13 mouse cellular contexts compared by ENCODE assay signal in the genomic region with DNA sequence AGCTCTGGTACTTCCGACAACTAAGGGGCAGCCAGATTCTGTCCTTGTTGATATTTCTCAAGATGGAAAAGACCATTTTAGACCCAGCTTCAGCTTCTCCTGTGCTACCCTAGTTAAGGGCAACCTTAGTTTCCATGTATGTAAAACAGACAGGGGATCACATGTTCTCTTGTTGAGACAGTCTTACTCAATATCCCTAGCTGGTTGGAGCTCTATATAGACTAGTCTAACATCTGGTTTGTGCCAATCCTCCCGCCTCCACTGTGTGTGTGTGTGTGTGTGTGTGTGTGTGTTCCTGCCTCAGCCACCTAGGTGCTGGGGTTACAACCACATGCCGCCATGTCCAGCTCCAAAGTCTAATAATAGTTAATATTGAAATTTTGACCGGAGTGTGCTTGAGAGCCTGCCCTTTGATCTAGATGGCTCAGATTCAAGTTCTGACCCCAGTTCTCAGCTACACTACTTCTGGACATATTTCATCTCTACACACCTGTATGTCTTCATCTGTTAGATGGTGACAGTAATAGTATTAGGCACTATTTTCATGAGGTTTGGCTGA. TPM values are rescaled to one million over a fixed set of nuclear protein-coding genes. Genes with fewer than 3 reads are reported as not detected.
DNase-seq lines count a peak whose midpoint lies in the region; ATAC-seq and TF ChIP-seq lines count a peak whose summit lies in the region.
"Had no signal": no experiment of that assay in that cellular context is flagged by ENCODE, and none has a peak within 500 bp of the region (broad histone marks: within the 10 kb centered on the region; RNA-seq: fewer than 3 reads in every experiment).

No protein-coding gene starts in this region.

- no peaks in the 10 kb centered on the region for H3K27me3 ChIP-seq in kidney, adult 2 months (replicated peaks; ENCODE audit: control insufficient read depth, insufficient read depth, low read length)
- H3K27me3 ChIP-seq in lung, postnatal 0 days (replicated peaks; ENCODE audit: insufficient read depth, low read length) = no peaks in the 10 kb centered on the region
- no peaks in the 10 kb centered on the region for H3K27me3 ChIP-seq in intestine, embryonic 15.5 days (replicated peaks)
- H3K27me3 ChIP-seq in stomach, embryonic 16.5 days (ENCODE audit: control insufficient read depth, insufficient read depth, low read length) = no peaks in the 10 kb centered on the region

- no peak overlapping the region for H3K9ac ChIP-seq in lung, postnatal 0 days (replicated peaks; ENCODE audit: low read depth)
- no peak overlapping the region for H3K9ac ChIP-seq in intestine, embryonic 15.5 days
- H3K9ac ChIP-seq in stomach, embryonic 16.5 days (ENCODE audit: low read length) = no peak overlapping the region

- TF ChIP-seq CTCF in kidney, adult 2 months (conservative IDR thresholded peaks at IDR 0.05; ENCODE audit: insufficient read depth, insufficient read length, low read depth, low read length) = no peak
- TF ChIP-seq CTCF in lung, postnatal 0 days (IDR thresholded peaks at IDR 0.05) = no peak

- no peak for TF ChIP-seq POLR2A in kidney, adult 2 months (IDR thresholded peaks at IDR 0.05; ENCODE audit: low read depth, low read length)

- peaks cover 28% of the 10 kb centered on the region; the same call in 1 of the 2 replicates for H3K4me1 ChIP-seq in kidney, adult 2 months (ENCODE audit: control insufficient read depth, insufficient read depth, low read length)
- H3K4me1 ChIP-seq in lung, postnatal 0 days (ENCODE audit: insufficient read depth, low read depth, low read length) = no peaks in the 10 kb centered on the region
- peaks cover 7% of the 10 kb centered on the region for H3K4me1 ChIP-seq in intestine, embryonic 15.5 days (replicated peaks)
- H3K4me1 ChIP-seq in stomach, embryonic 16.5 days (ENCODE audit: control insufficient read depth, insufficient read depth, low read length) = peaks cover 13% of the 10 kb centered on the region; the same call in 1 of the 2 replicates

- no peaks in the 10 kb centered on the region for H3K9me3 ChIP-seq in lung, postnatal 0 days (ENCODE audit: low read length)
- no peaks in the 10 kb centered on the region for H3K9me3 ChIP-seq in intestine, embryonic 15.5 days
- no peaks in the 10 kb centered on the region for H3K9me3 ChIP-seq in stomach, embryonic 16.5 days (replicated peaks; ENCODE audit: control insufficient read depth, low read length)

- 54% methylated on average over 4 of the region's 4 CpGs for WGBS in kidney, adult 2 months
- 70% methylated on average over 4 of the region's 4 CpGs for WGBS in lung, postnatal 0 days
- WGBS in intestine, embryonic 15.5 days = 76% methylated on average over 4 of the region's 4 CpGs
- WGBS in stomach, embryonic 16.5 days = 74% methylated on average over 4 of the region's 4 CpGs

- ATAC-seq in lung, postnatal 0 days = no peak
- ATAC-seq in intestine, embryonic 15.5 days = no peak
- ATAC-seq in stomach, embryonic 16.5 days (ENCODE audit: insufficient read depth, low FRiP score) = no peak
- ATAC-seq: forebrain, embryonic 14.5 days had no signal

- peak; percentile 52 for DNase-seq in kidney, adult 2 months
- DNase-seq in kidney, adult 18-20 months = no peak
- peak; percentile 61 for DNase-seq in lung, postnatal 0 days (ENCODE audit: low spot score)
- no peak for DNase-seq in lung, postnatal 14 days
- no peak for DNase-seq in spleen, postnatal 14 days (ENCODE audit: low spot score in 2 of 2)
- DNase-seq: adrenal gland, postnatal 14 days; cerebellum, postnatal 14 days; right cerebral cortex, postnatal 25 days; thymus, postnatal 4 days had no signal

- peak overlapping the region; percentile 68; the same call in 1 of the 2 replicates for H3K27ac ChIP-seq in kidney, adult 2 months (ENCODE audit: insufficient read depth, low read depth, low read length)
- peak overlapping the region; percentile 65 for H3K27ac ChIP-seq in lung, postnatal 0 days (ENCODE audit: low read length)
- peak overlapping the region; percentile 72 for H3K27ac ChIP-seq in intestine, embryonic 15.5 days
- peak overlapping the region; percentile 83 for H3K27ac ChIP-seq in stomach, embryonic 16.5 days (ENCODE audit: low read length)

- TF ChIP-seq EP300 in lung, postnatal 0 days (IDR thresholded peaks at IDR 0.05) = no peak

- no peak overlapping the region for H3K4me3 ChIP-seq in kidney, adult 2 months (ENCODE audit: insufficient read depth, low read depth, low read length)
- no peak overlapping the region for H3K4me3 ChIP-seq in lung, postnatal 0 days (ENCODE audit: low read depth, low read length)
- H3K4me3 ChIP-seq in intestine, embryonic 15.5 days (replicated peaks) = no peak overlapping the region
- no peak overlapping the region for H3K4me3 ChIP-seq in stomach, embryonic 16.5 days (replicated peaks; ENCODE audit: low read length)

- no peaks in the 10 kb centered on the region for H3K36me3 ChIP-seq in kidney, adult 2 months (ENCODE audit: control insufficient read depth, insufficient read depth, low read length)
- H3K36me3 ChIP-seq in lung, postnatal 0 days (ENCODE audit: insufficient read depth, low read length) = no peaks in the 10 kb centered on the region
- H3K36me3 ChIP-seq in intestine, embryonic 15.5 days = no peaks in the 10 kb centered on the region
- 0 out of 2 replicates have a peak, but pooled peaks cover 5% of the 10 kb centered on the region for H3K36me3 ChIP-seq in stomach, embryonic 16.5 days (ENCODE audit: control insufficient read depth, insufficient read depth, low read length)

- no peak overlapping the region for H3K4me2 ChIP-seq in lung, postnatal 0 days (replicated peaks; ENCODE audit: low read depth, low read length)
- no peak overlapping the region for H3K4me2 ChIP-seq in intestine, embryonic 15.5 days (replicated peaks)
- no peak overlapping the region for H3K4me2 ChIP-seq in stomach, embryonic 16.5 days (ENCODE audit: low read depth, low read length)

RNA-seq across cellular contexts. Expression of gene Tac4, which starts 3.2 kb away (rescaled TPM):
- polyA plus RNA-seq in kidney, adult 2 months (2012; rRNA removed) = 0.09 TPM in 1 of 2 replicates, not detected in the other
- 0.18 and 0.25 TPM in 2 replicates for polyA plus RNA-seq in lung, postnatal 0 days (2015; fragmentation: Nextera tagmentation; extraction: Ambion mirVana)
- not detected in 2 replicates for polyA plus RNA-seq in intestine, embryonic 15.5 days (2015; fragmentation: Nextera tagmentation; extraction: Ambion mirVana)
- 0.10 and 0.24 TPM in 2 replicates for polyA plus RNA-seq in stomach, embryonic 16.5 days (2015; fragmentation: Nextera tagmentation; extraction: Ambion mirVana)
- polyA plus RNA-seq: embryonic facial prominence, embryonic 11.5 days; forebrain, embryonic 14.5 days had no signal

RNA-seq across cellular contexts. Expression of gene Kat7, which starts 45.5 kb away (rescaled TPM):
- 27.3 and 30.0 TPM in 2 replicates for polyA plus RNA-seq in kidney, adult 2 months (2012; rRNA removed)
- polyA plus RNA-seq in lung, postnatal 0 days (2015; fragmentation: Nextera tagmentation; extraction: Ambion mirVana) = 30.7 and 33.5 TPM in 2 replicates
- polyA plus RNA-seq in intestine, embryonic 15.5 days (2015; fragmentation: Nextera tagmentation; extraction: Ambion mirVana) = 67.3 and 68.7 TPM in 2 replicates
- polyA plus RNA-seq in stomach, embryonic 16.5 days (2015; fragmentation: Nextera tagmentation; extraction: Ambion mirVana) = 59.3 and 66.0 TPM in 2 replicates

Comparison
In these comparisons a context has a peak if more than half of its experiments do, and no peak if none do; other contexts are left out.
1. DNase-seq: peak in kidney, adult 2 months (single experiment) and lung, postnatal 0 days (single experiment); none in kidney, adult 18-20 months (single experiment), lung, postnatal 14 days (single experiment) and spleen, postnatal 14 days (0 of 2).
2. Peak in every context shown above with its lines, with median percentiles within 50 percentile points of each other: H3K27ac ChIP-seq.